Mouse (Mus musculus) natural killer cell, adult 2 months (primary cell): ENCODE measurements around the gene Birc2.
A peak's percentile ranks its signal among the peaks of the same experiment; 100 is the strongest.
"Not testable (repeated sequence)": the region's sequence is repeated elsewhere in the genome, so short reads cannot be mapped to it uniquely, and the experiment has no call there.

ENCODE experiments used
- DNase-seq, 2 experiments: peaks; one replicate each; pipeline ENCODE4 v3.0.0; 2022; ENCODE audit warnings: low spot score in 2 of 2

Birc2 gene

GRCm38 (mm10) chr9:7836905-7837805 lies at the start of gene Birc2:
TSS of gene Birc2 (minus strand) at chr9:7837064.
- DNase-seq = peak; percentile 96

- DNase-seq = no peak
Measured at GRCm38 (mm10) chr9:7884346-7884745, 47.5 kb upstream of the Birc2 start.

- no peak for DNase-seq
Measured at GRCm38 (mm10) chr9:7882304-7882865, 45.5 kb upstream of the Birc2 start.

- peak; percentile 45 to 46 for DNase-seq
Measured at GRCm38 (mm10) chr9:7873511-7874211, 36.8 kb upstream of the Birc2 start.

- peak; percentile 99 for DNase-seq
Measured at GRCm38 (mm10) chr9:7872775-7873439, 36.0 kb upstream of the Birc2 start, which contains the start of gene Birc3. TSS of gene Birc3 (minus strand) at chr9:7873186.

- DNase-seq = no peak
Measured at GRCm38 (mm10) chr9:7872044-7872774, 35.3 kb upstream of the Birc2 start.

GRCm38 (mm10) chr9:7871316-7872043 lies 34.6 kb upstream of the Birc2 start:
- DNase-seq = peak; percentile 23 to 27

- DNase-seq = peak; percentile 48 to 59
Measured at GRCm38 (mm10) chr9:7870556-7871315, 33.9 kb upstream of the Birc2 start.

GRCm38 (mm10) chr9:7868838-7869491 lies 32.1 kb upstream of the Birc2 start:
- DNase-seq = peak; percentile 18 to 45

- peak in 1 of 2 experiments; percentile 15 for DNase-seq
Measured at GRCm38 (mm10) chr9:7867981-7868380, 31.1 kb upstream of the Birc2 start.

- not testable (repeated sequence) for DNase-seq
Measured at GRCm38 (mm10) chr9:7866981-7867380, 30.1 kb upstream of the Birc2 start.

- DNase-seq = no peak
Measured at GRCm38 (mm10) chr9:7860976-7861375, 24.1 kb upstream of the Birc2 start.

- no peak for DNase-seq
Measured at GRCm38 (mm10) chr9:7855912-7856311, 19.0 kb upstream of the Birc2 start.

GRCm38 (mm10) chr9:7855374-7855773 lies 18.5 kb upstream of the Birc2 start:
- DNase-seq = no peak

- DNase-seq = not testable (repeated sequence)
Measured at GRCm38 (mm10) chr9:7854196-7854595, 17.3 kb upstream of the Birc2 start.

- DNase-seq = no peak
Measured at GRCm38 (mm10) chr9:7852346-7853230, 15.7 kb upstream of the Birc2 start.

- DNase-seq = no peak
Measured at GRCm38 (mm10) chr9:7851841-7852240, 15.0 kb upstream of the Birc2 start.

GRCm38 (mm10) chr9:7848191-7848590 lies 11.3 kb upstream of the Birc2 start:
- DNase-seq = no peak
